Mouse (Mus musculus): ENCODE measurements at regions not wholly inside any gene's neighbourhood (a gene's known extent, or its start where the extent isn't known, plus 50 kb on each side); places are given as distances from the start of the nearest gene placed in this dataset.

- DNase-seq: no peak
These were observed 63.8 kb upstream of the Dscam start for GRCm38 (mm10) chr16:97234321-97234720.

GRCm38 (mm10) chr16:97239626-97240025, 69.1 kb upstream of the Dscam start:
- DNase-seq: no peak

GRCm38 (mm10) chr16:97240085-97240484, 69.5 kb upstream of the Dscam start:
- no peak for DNase-seq

GRCm38 (mm10) chr16:97240859-97241360, 70.4 kb upstream of the Dscam start:
- no peak for DNase-seq

- DNase-seq: no peak
These were observed 71.1 kb upstream of the Dscam start for GRCm38 (mm10) chr16:97241639-97242038.

GRCm38 (mm10) chr16:97250488-97250887, 79.9 kb upstream of the Dscam start:
- DNase-seq: no peak

- no peak for DNase-seq
These were observed 82.0 kb upstream of the Dscam start for GRCm38 (mm10) chr16:97252551-97252950.

GRCm38 (mm10) chr16:97252997-97253635, 82.6 kb upstream of the Dscam start:
- no peak for DNase-seq

- no peak for DNase-seq
These were observed 88.3 kb upstream of the Dscam start for GRCm38 (mm10) chr16:97258821-97259220.

GRCm38 (mm10) chr16:97263451-97263850, 92.9 kb upstream of the Dscam start:
- no peak for DNase-seq

GRCm38 (mm10) chr16:97270417-97271133, 86.0 kb upstream of the Bace2 start:
- no peak for DNase-seq

- no peak for DNase-seq
These were observed 85.3 kb upstream of the Bace2 start for GRCm38 (mm10) chr16:97271264-97271663.

GRCm38 (mm10) chr16:97272035-97272631, 84.4 kb upstream of the Bace2 start:
- DNase-seq: peak; percentile 46 to 53

GRCm38 (mm10) chr16:97278913-97279312, 77.6 kb upstream of the Bace2 start:
- no peak for DNase-seq

GRCm38 (mm10) chr16:97281615-97282110, 74.9 kb upstream of the Bace2 start:
- no peak for DNase-seq

- no peak for DNase-seq
These were observed 73.6 kb upstream of the Bace2 start for GRCm38 (mm10) chr16:97282943-97283342.

- DNase-seq: no peak
These were observed 70.6 kb upstream of the Bace2 start for GRCm38 (mm10) chr16:97285886-97286447.

- DNase-seq: no peak
These were observed 69.8 kb upstream of the Bace2 start for GRCm38 (mm10) chr16:97286717-97287116.

- no peak for DNase-seq
These were observed 67.9 kb upstream of the Bace2 start for GRCm38 (mm10) chr16:97288634-97289033.

GRCm38 (mm10) chr16:97292484-97293048, 64.0 kb upstream of the Bace2 start:
- DNase-seq: no peak

- DNase-seq: peak; percentile 46 to 53
These were observed 63.3 kb upstream of the Bace2 start for GRCm38 (mm10) chr16:97293273-97293672.

GRCm38 (mm10) chr16:97297140-97297539, 59.4 kb upstream of the Bace2 start:
- no peak for DNase-seq

- no peak for DNase-seq
These were observed 52.3 kb upstream of the Bace2 start for GRCm38 (mm10) chr16:97304156-97304735.
